Mouse (Mus musculus): Measurements from ENCODE around the gene Slc38a1.

DNA sequence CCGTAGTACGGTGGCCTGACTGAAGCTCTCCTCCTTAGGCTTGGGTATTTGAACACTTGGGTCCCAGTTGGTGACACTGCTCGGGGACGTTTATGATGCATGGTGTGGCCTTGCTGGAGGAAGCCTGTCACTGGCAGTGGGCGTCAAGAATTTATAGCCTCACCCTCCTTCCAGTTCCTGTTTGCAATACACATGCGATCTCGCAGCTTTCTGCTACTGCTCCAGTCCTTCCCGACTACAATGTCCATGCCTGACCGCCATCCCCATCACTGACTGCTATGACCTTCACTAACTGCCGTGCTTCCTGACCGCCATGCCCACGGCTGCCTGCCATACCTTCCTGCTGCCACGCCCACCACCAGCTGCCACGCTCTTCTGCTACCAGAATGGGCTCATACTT lies 12.8 kb upstream of the Slc38a1 start:
- TF ChIP-seq CTCF (IDR thresholded peaks at IDR 0.05; ENCODE audit: borderline replicate concordance, control insufficient read depth, extremely low read depth, insufficient read depth, low read length, poor library complexity), result no peak
- no peak for TF ChIP-seq POLR2A (IDR thresholded peaks at IDR 0.05; ENCODE audit: control insufficient read depth, extremely low read depth, insufficient read depth, low read length, poor library complexity)

Measured in thymus, adult 2 months (tissue).